Mouse (Mus musculus): ENCODE data around the gene Mgme1. TPM values are rescaled to one million over a fixed set of nuclear protein-coding genes. Genes with fewer than 3 reads are reported as not detected.

Mgme1 gene
- total and polyA plus RNA-seq, 3 experiments: 10.6 to 21.9 (median 19.7) TPM

DNA sequence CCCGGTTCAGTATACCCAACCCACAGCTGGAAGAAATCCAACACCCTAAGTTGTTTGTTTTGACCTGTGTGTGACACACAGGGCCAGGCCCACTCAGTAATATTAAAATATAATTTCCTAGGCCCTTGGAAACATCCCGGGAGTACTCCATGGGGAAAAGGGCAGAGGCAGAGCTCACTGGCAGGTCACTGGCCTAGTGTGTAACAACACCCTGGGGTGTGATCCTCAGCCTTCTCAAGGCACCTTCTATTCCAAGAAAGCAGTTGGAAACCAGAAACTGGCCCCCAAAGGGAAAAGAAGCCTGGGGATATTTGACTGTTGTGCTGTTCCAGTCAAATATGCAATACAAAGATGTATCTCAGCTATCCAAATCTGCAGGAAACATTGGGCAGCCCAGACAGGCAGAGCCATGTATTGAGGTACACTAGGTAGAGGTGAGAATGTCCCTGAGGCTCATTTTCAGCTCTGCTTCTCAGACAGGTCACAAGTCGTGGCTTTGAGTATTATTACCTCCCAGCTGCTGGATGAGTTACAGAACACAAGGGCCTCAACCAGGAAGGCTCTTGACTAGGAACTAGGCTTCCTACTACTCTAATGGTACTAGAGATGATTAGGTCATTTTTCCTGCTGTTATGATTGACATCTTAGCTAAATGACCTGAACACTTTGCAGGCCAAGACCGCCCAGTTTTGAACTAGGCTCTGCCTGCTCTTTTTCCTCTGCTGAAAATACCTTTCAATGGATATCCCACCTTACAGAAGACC, 21.7 kb upstream of the Mgme1 start (continued):
- peak; percentile 49 for TF ChIP-seq POLR2A (IDR thresholded peaks at IDR 0.05; ENCODE audit: low read depth, low read length)
- TF ChIP-seq CHD1 (IDR thresholded peaks at IDR 0.05; ENCODE audit: low read depth, low read length): no peak
- no peak; the same call in 1 of the 2 replicates for TF ChIP-seq SMC3 (IDR thresholded peaks at IDR 0.05; ENCODE audit: low read depth, low read length)
- peak; percentile 53; the same call in 1 of the 2 replicates for TF ChIP-seq ZMIZ1 (IDR thresholded peaks at IDR 0.05; ENCODE audit: low read depth, low read length)

DNA sequence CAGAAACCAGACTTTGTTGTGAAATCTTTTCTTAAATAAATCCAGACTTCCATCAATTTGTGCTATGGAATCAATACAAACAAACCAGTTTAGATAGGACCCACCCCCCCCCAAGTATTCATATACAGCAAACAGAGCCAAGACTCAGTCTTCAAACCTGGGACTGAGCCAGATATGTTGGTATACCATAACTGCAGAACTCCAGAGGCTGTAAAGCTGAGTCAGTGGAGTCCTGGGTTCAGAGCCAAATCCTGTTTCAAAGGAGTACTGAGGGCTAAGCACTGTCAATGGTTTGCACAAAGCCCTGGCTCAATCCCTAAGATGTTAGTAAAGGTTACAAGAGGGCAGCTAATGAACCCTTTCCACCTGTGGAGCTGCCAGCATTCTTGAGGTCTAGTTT, 20.4 kb upstream of the Mgme1 start:
- dilution Hi-C loops (cut with MboI; ENCODE audit: extremely low pct_ligation_motif_present, extremely low pct_unique_long_range_greater_than_20kb, low sequenced_read_pairs): no loop called here
- H3K27me3 ChIP-seq (replicated peaks): no peaks in the 10 kb centered on the region
- no peaks in the 10 kb centered on the region for H3K9me3 ChIP-seq (replicated peaks; ENCODE audit: low read length)
- H3K4me1 ChIP-seq (ENCODE audit: control insufficient read depth in 1 of 2, insufficient read depth in 2 of 2): peaks cover 21 to 67% of the 10 kb centered on the region in 2 experiments
- in situ Hi-C loops (cut with MboI; ENCODE audit: low pct_ligation_motif_present, low pct_unique_long_range_greater_than_20kb, low sequenced_read_pairs): no loop called here
- H3K36me3 ChIP-seq (replicated peaks in 1 of 2; ENCODE audit: control insufficient read depth in 1 of 2, insufficient read depth in 1 of 2, low read length in 1 of 2): peaks cover 55% of the 10 kb centered on the region in 2 experiments
- H3K9ac ChIP-seq (ENCODE audit: insufficient read depth, low read depth): no peak overlapping the region
- H3K79me2 ChIP-seq (replicated peaks; ENCODE audit: control insufficient read depth, extremely low read depth, insufficient read depth, poor library complexity, severe bottlenecking): peaks cover 11% of the 10 kb centered on the region
- no peak for DNase-seq (ENCODE audit: extremely low read depth)
- H3K4me3 ChIP-seq (replicated peaks in 1 of 3; ENCODE audit: low read depth in 2 of 3, low read length in 2 of 3, poor library complexity in 1 of 3): no peak overlapping the region
- no peak overlapping the region for H3K4me2 ChIP-seq (ENCODE audit: insufficient read depth, low read depth, poor library complexity, severe bottlenecking)
- H3K27ac ChIP-seq (ENCODE audit: insufficient read depth, low read depth): no peak overlapping the region
- no peak for TF ChIP-seq NRF1 (IDR thresholded peaks at IDR 0.05; ENCODE audit: low read depth, low read length)
- no peak for TF ChIP-seq USF2 (conservative IDR thresholded peaks at IDR 0.05; ENCODE audit: low read depth, low read length)
- no peak for TF ChIP-seq USF1 (IDR thresholded peaks at IDR 0.05; ENCODE audit: low read depth, low read length)
- no peak for TF ChIP-seq RAD21 (IDR thresholded peaks at IDR 0.05; ENCODE audit: low read depth, low read length)
- TF ChIP-seq TBP (conservative IDR thresholded peaks at IDR 0.05; ENCODE audit: low read depth, low read length): no peak
- TF ChIP-seq RCOR1 (conservative IDR thresholded peaks at IDR 0.05; ENCODE audit: low read depth, low read length): no peak
- no peak for TF ChIP-seq PAX5 (IDR thresholded peaks at IDR 0.05; ENCODE audit: low read length)
- no peak for TF ChIP-seq HCFC1 (IDR thresholded peaks at IDR 0.05; ENCODE audit: low read depth, low read length)
- no peak for TF ChIP-seq MAX (IDR thresholded peaks at IDR 0.05; ENCODE audit: low read length)
- no peak for TF ChIP-seq ZKSCAN1 (IDR thresholded peaks at IDR 0.05; ENCODE audit: borderline replicate concordance, low read depth, low read length)
- TF ChIP-seq MXI1 (IDR thresholded peaks at IDR 0.05; ENCODE audit: low read depth, low read length): no peak
- TF ChIP-seq ZNF384 (IDR thresholded peaks at IDR 0.05; ENCODE audit: low read depth, low read length): no peak
- TF ChIP-seq ZC3H11A (IDR thresholded peaks at IDR 0.05; ENCODE audit: low read depth, low read length): no peak
- no peak for TF ChIP-seq SMC3 (IDR thresholded peaks at IDR 0.05; ENCODE audit: low read depth, low read length)
- TF ChIP-seq IRF4 (IDR thresholded peaks at IDR 0.05; ENCODE audit: low read depth, low read length): no peak
- no peak for TF ChIP-seq JUN (IDR thresholded peaks at IDR 0.05; ENCODE audit: insufficient read depth, low read depth, low read length)
- TF ChIP-seq MAFK (IDR thresholded peaks at IDR 0.05; ENCODE audit: insufficient replicate concordance, low read length): no peak
- no peak for TF ChIP-seq MEF2A (IDR thresholded peaks at IDR 0.05; ENCODE audit: borderline replicate concordance, low read depth, low read length)
- TF ChIP-seq KAT2A (IDR thresholded peaks at IDR 0.05; ENCODE audit: insufficient replicate concordance, low read length): no peak
